Mouse (Mus musculus) lung, adult 2 months (tissue): ENCODE measurements at regions not wholly inside any gene's neighbourhood (a gene's known extent, or its start where the extent isn't known, plus 50 kb on each side); places are given as distances from the start of the nearest gene placed in this dataset.

Experiments
- DNase-seq: peaks from one replicate; pipeline ENCODE4 v3.0.0; 2022
- H3K4me1 ChIP-seq: fragments of 200-500 bp; 2 replicates; pipeline ENCODE4 v1.6.1; 2011; ENCODE audit warnings: low read length; ENCODE audit not compliant: control insufficient read depth, insufficient read depth
- H3K4me3 ChIP-seq: fragments of 200-500 bp; replicated peaks from 2 replicates; pipeline ENCODE3; 2011; ENCODE audit warnings: low read depth, mild to moderate bottlenecking, control low read depth, low read length; ENCODE audit errors: extremely low read depth
- CTCF ChIP-seq: fragments of 200-500 bp; IDR thresholded peaks from 2 replicates; pipeline ENCODE4 v1.5.1; 2011; ENCODE audit warnings: mild to moderate bottlenecking, low read length, control low read depth; ENCODE audit not compliant: insufficient read depth
- POLR2A ChIP-seq: fragments of 200-500 bp; IDR thresholded peaks from 2 replicates; pipeline ENCODE4 v1.6.1; 2011; ENCODE audit warnings: low read depth, mild to moderate bottlenecking, control low read depth, low read length, borderline replicate concordance; ENCODE audit errors: extremely low read depth
- WGBS: fragments of 180-500 bp; shearing (Covaris S2); methylation state at CpG from one replicate; pipeline ENCODE4 v1.1.7; 2018; 5-methylcytosine and 5-hydroxymethylcytosine counted together

- DNase-seq: no peak
- Histone ChIP-seq H3K4me3 (no peak overlapping the region), H3K4me1 (peaks cover 4% of the 10 kb centered on the region)
- 45% methylated on average over 15 of the region's 15 CpGs for WGBS
- TF ChIP-seq CTCF (no peak), POLR2A (no peak)
These were observed 58.7 kb upstream of the Pmepa1 start for GRCm38 (mm10) chr2:173334856-173335595.

GRCm38 (mm10) chr2:173335859-173336258 is 59.5 kb upstream of the Pmepa1 start:
- no peak for TF ChIP-seq POLR2A
- DNase-seq: peak; percentile 28
- Histone ChIP-seq H3K4me1 (peaks cover 4% of the 10 kb centered on the region), H3K4me3 (no peak overlapping the region)
- WGBS: 3% methylated on average over 10 of the region's 10 CpGs

GRCm38 (mm10) chr2:173337666-173338065 is 61.3 kb upstream of the Pmepa1 start:
- Histone ChIP-seq H3K4me3 (no peak overlapping the region), H3K4me1 (peaks cover 4% of the 10 kb centered on the region)
- DNase-seq: no peak
- TF ChIP-seq CTCF (no peak), POLR2A (no peak)
- 42% methylated on average over 5 of the region's 5 CpGs for WGBS

GRCm38 (mm10) chr2:173338671-173339070 is 62.3 kb upstream of the Pmepa1 start:
- 53% methylated on average over 5 of the region's 5 CpGs for WGBS
- DNase-seq: no peak
- Histone ChIP-seq H3K4me3 (no peak overlapping the region), H3K4me1 (peaks cover 4% of the 10 kb centered on the region)
- TF ChIP-seq CTCF (no peak), POLR2A (no peak)

GRCm38 (mm10) chr2:173339211-173339610 is 62.9 kb upstream of the Pmepa1 start:
- no peak for TF ChIP-seq CTCF
- no peak for DNase-seq
- Histone ChIP-seq H3K4me1 (peaks cover 4% of the 10 kb centered on the region), H3K4me3 (no peak overlapping the region)
- 75% methylated on average over 3 of the region's 3 CpGs for WGBS

GRCm38 (mm10) chr2:173340044-173340601 is 63.8 kb upstream of the Pmepa1 start:
- peaks cover 4% of the 10 kb centered on the region for H3K4me1 ChIP-seq
- H3K4me3 ChIP-seq: no peak overlapping the region
- no peak for DNase-seq
- 54% methylated on average over 26 of the region's 26 CpGs for WGBS
- TF ChIP-seq POLR2A (no peak), CTCF (no peak)

GRCm38 (mm10) chr2:173342605-173343260 is 66.4 kb upstream of the Pmepa1 start:
- WGBS: 53% methylated on average over 16 of the region's 16 CpGs
- no peak for TF ChIP-seq POLR2A
- no peak for TF ChIP-seq CTCF
- no peak overlapping the region for H3K4me3 ChIP-seq
- no peaks in the 10 kb centered on the region for H3K4me1 ChIP-seq
- DNase-seq: no peak

GRCm38 (mm10) chr2:173343665-173344064 is 67.3 kb upstream of the Pmepa1 start:
- no peak for DNase-seq
- Histone ChIP-seq H3K4me3 (no peak overlapping the region), H3K4me1 (no peaks in the 10 kb centered on the region)
- WGBS: 83% methylated on average over 2 of the region's 2 CpGs
- TF ChIP-seq POLR2A (no peak), CTCF (no peak)

- no peak for DNase-seq
- 96% methylated on average over 5 of the region's 5 CpGs for WGBS
- Histone ChIP-seq H3K4me1 (no peaks in the 10 kb centered on the region), H3K4me3 (no peak overlapping the region)
- no peak for TF ChIP-seq POLR2A
- TF ChIP-seq CTCF: no peak
These were observed 67.9 kb upstream of the Pmepa1 start for GRCm38 (mm10) chr2:173344221-173344620.

GRCm38 (mm10) chr2:173347341-173347740 is 71.0 kb upstream of the Pmepa1 start:
- no peak for TF ChIP-seq CTCF
- TF ChIP-seq POLR2A: no peak
- H3K4me3 ChIP-seq: no peak overlapping the region
- WGBS: 79% methylated on average over 11 of the region's 11 CpGs
- no peak for DNase-seq
- H3K4me1 ChIP-seq: no peaks in the 10 kb centered on the region
